Mouse (Mus musculus) heart, embryonic 13.5 days (tissue): ENCODE data around the gene Myo3a. TPM values are rescaled to one million over a fixed set of nuclear protein-coding genes. Genes with fewer than 3 reads are reported as not detected.

ENCODE experiments used
- ATAC-seq: fragments of 200-750 bp; cut with Nextera tagmentation; 2 replicates; pipeline ENCODE4 v1.8.0; 2017; ENCODE audit warnings: moderate TSS enrichment; ENCODE audit not compliant: insufficient number of reproducible peaks, low FRiP score, low TSS enrichment; ENCODE audit errors: extremely low read depth
- H3K27ac ChIP-seq: fragments of 300-500 bp; sonication (generic); replicated peaks from 2 replicates; pipeline ENCODE4 v1.5.1; 2015; ENCODE audit warnings: moderate library complexity, mild to moderate bottlenecking, inconsistent platforms
- H3K27me3 ChIP-seq: fragments of 300-500 bp; sonication (generic); replicated peaks from 2 replicates; pipeline ENCODE4 v1.6.1; 2015; ENCODE audit warnings: mild to moderate bottlenecking, inconsistent platforms
- H3K36me3 ChIP-seq: fragments of 300-500 bp; sonication (generic); 2 replicates; pipeline ENCODE4 v1.6.1; 2015; ENCODE audit warnings: mild to moderate bottlenecking, inconsistent platforms
- H3K4me1 ChIP-seq: fragments of 300-500 bp; sonication (generic); 2 replicates; pipeline ENCODE4 v1.6.1; 2015; ENCODE audit warnings: inconsistent platforms
- H3K4me2 ChIP-seq: fragments of 300-500 bp; sonication (generic); 2 replicates; pipeline ENCODE4 v1.6.1; 2015; ENCODE audit warnings: inconsistent platforms, mild to moderate bottlenecking, moderate library complexity
- H3K4me3 ChIP-seq: fragments of 300-500 bp; sonication (generic); 2 replicates; pipeline ENCODE4 v1.5.1; 2015; ENCODE audit warnings: moderate library complexity, mild to moderate bottlenecking, inconsistent platforms
- H3K9ac ChIP-seq: fragments of 300-500 bp; sonication (generic); 2 replicates; pipeline ENCODE4 v1.6.1; 2015; ENCODE audit warnings: inconsistent platforms, mild to moderate bottlenecking, moderate library complexity
- H3K9me3 ChIP-seq: fragments of 300-500 bp; sonication (generic); 2 replicates; pipeline ENCODE4 v1.6.1; 2016; ENCODE audit warnings: inconsistent platforms
- WGBS: fragments of 180-500 bp; shearing (Covaris S2); methylation state at CpG from one replicate; pipeline ENCODE4 v1.1.7; 2015; ENCODE audit warnings: mixed read lengths; 5-methylcytosine and 5-hydroxymethylcytosine counted together
- microRNA-seq: library from miRNA; unstranded; fragments of <30 nt; microRNA quantifications from one replicate; pipeline ENCODE4, GENCODE M21; 2016
- polyA plus RNA-seq: library from polyadenylated mRNA; unstranded; fragments of >200 nt; fragmentation: Nextera tagmentation; extraction: Ambion mirVana; gene quantifications from 2 replicates; pipeline ENCODE4 v1.2.1, GENCODE M21; 2015

Myo3a gene
- polyA plus RNA-seq, 1 experiment from 2014 or later: not detected

DNA sequence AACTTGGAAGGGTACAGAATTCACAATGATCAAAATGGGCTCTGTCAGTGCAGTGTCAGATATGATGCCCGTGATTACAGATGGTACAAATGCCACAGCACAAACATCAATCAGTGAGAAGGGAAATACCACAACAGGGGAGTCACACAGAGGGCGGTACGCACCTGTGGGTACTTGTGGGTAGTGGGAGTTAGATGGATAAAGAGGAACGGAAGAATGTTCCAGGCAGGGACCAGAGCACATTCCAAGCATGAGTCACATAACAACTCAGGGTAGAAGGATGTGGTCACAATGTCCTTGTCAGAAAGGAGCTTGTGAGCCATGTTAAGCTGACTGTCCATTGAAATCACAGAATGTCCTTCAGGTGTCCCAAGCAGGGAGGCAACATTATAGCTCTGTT lies 424.5 kb downstream of the Myo3a start:
- no peaks in the 10 kb centered on the region for H3K27me3 ChIP-seq
- WGBS: 50% methylated on average over 4 of the region's 4 CpGs
- no peak for ATAC-seq

DNA sequence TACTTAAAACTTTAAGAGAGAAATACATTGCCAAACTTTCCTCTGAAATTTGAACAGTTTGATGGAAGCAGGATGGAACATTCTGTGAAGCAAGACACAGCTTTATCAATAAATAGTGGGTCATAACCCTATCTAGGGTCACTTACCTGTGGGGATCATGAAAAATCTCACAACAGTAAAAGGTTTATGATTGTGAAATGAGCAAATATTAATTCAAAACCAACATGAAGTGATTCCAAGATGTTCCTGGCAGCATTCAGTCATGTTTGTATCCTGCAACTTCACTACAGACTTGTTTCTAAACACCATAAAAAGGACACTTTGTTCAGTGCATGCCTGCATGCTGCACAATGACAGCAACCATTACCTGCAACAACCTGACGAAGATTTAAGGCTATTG lies 436.4 kb downstream of the Myo3a start:
- Histone ChIP-seq H3K4me2 (no peak overlapping the region), H3K27ac (no peak overlapping the region), H3K4me1 (no peaks in the 10 kb centered on the region), H3K36me3 (no peaks in the 10 kb centered on the region), H3K27me3 (no peaks in the 10 kb centered on the region), H3K4me3 (no peak overlapping the region), H3K9ac (no peak overlapping the region), H3K9me3 (no peaks in the 10 kb centered on the region)
- no peak for ATAC-seq
- 47% methylated on average over 1 of the region's 1 CpGs for WGBS

More for the DNA sequence above, 424.5 kb downstream of the Myo3a start:
- H3K4me3 ChIP-seq: no peak overlapping the region
- no peak overlapping the region for H3K27ac ChIP-seq
- H3K4me1 ChIP-seq: no peaks in the 10 kb centered on the region
- 0 out of 2 replicates have a peak, but pooled peaks cover 3% of the 10 kb centered on the region for H3K9me3 ChIP-seq
- no peak overlapping the region for H3K4me2 ChIP-seq
- H3K9ac ChIP-seq: no peak overlapping the region
- no peaks in the 10 kb centered on the region for H3K36me3 ChIP-seq

Small RNA genes lying within 50 kb of the gene (microRNA-seq; reads per million reads assigned to microRNA genes)
- gene Gm23636 (not detected), gene Mir3967 (not detected)
